Mouse (Mus musculus): Measurements from ENCODE around the gene Lifr.
A peak's percentile ranks its signal among the peaks of the same experiment; 100 is the strongest.

Lifr gene

DNA sequence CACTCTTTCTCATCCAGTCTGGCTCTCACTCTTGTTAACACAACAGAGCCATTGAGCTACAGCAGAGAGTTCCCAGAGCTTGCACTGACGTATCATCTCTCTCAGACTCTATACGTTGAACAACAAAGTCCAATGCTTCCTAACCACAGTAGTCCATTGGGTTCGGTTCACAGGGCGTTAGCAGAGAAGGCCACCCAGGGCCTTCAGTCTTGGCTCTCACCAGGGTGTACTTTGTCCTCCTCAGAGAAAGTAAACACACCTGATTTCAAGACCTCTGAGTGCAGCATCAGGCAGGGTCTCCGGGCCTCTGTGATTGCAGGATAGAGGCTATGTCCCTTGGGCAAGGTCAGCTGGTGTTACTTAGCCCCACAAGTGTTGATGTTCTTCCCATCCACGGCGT is 116.9 kb downstream of the Lifr start:
- DNase-seq: no peak

GRCm38 (mm10) chr15:7208180-7208579 is 117.8 kb downstream of the Lifr start:
- no peak for DNase-seq

DNA sequence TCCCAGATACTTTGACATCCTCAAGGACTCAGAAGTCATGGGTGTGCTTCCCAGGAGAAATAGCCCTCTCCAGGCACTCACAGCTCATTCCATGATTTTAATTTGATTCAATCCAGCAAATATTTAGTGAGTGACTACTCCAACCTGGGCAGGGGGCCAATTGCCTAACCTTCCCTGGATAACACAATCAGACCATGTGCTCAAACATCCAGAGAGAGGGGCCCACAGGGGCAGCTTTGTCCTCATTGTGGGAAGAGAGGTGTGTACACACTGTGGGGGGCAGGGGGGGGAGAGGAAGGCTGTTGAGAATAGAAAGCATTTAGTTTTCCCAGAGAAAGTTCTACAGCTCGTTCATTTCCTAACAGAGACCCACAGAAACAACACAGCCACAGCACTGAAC is 123.3 kb downstream of the Lifr start:
- no peak for DNase-seq

- no peak for DNase-seq
Measured at GRCm38 (mm10) chr15:7215845-7216244, 125.4 kb downstream of the Lifr start.

DNA sequence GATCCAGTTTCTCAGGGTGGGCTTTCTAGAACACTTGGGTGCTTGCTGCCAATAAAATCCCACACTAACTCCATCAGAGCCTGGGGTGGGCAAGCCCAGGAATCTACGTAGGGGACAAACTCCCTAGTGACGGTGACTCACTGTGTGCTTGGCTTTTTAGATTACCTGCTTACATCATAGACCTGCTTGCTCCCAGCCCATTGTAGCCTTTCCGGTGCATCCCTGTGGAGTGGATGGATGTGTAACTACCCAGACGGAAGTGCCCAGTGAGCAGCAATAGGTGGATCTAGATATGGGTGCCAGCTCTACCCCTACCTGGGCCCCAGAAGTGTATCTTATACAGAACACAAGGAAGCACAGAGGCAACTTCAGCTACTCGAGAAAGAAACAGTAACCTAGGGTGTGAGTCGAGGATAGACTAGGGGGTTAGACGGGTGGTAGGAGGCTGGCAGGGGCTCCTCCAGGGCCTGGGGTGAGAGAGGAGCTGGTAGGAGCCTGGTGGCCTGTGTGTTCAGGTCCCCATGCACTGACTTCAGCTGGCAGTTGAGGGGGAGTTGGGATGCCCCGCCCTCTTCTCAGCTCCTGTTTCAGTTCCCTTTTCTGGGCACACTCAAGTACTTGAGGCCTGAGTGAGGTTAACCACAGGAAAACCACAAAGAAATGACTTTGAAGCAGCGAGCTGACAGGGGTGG is 126.3 kb downstream of the Lifr start:
- DNase-seq: no peak

- no peak for DNase-seq
Measured at GRCm38 (mm10) chr15:7217273-7217598, 126.8 kb downstream of the Lifr start.

DNA sequence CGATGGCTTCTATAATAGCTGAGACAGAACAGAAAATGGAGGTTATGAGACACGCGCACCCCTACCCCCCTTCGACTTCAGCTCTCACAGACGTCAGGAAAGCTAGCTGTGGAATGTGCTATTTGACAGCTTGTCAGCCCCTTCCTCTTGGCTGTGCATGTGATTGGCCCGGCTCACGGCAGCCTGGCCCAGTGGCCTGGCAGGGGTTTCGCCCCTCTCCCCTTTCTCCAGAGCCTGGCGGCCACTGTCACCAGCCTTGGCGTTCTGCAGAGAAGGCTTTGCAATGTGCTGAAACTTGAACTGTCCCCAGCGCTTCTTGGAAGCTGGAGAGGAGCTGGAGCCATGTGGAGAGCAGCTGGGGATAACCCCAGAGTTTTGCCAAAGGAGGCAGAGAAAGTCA is 132.4 kb downstream of the Lifr start:
- DNase-seq: no peak

DNA sequence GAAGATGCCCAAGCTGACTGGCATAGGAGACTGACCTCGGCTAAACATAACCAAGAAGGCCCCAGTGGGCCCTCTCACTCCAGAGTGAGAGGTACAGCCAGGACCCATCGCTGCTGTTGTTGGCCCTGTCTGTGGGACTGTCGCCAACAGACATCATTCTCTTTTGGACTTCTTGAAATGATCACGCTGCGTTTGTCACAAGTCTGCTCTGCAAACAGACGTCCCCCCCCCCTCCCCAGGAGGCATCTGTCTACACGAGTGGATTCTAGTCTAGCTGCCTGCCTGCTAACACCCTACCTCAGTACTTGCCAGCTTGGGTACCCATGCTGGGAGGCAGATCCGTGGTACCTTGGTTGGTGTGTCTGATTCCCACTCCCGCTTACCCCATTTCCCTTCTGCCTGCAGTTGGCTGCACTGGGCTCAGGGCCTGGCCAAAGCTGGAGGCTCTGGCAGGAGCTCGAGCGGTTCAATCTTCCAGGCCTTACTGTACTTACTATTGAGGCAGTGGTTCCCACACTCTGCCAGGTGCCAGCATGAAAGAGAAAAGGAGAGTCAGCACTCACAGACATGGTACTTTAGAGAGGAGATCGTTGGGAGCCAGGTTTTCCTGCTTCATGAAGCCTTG is 133.8 kb downstream of the Lifr start:
- no peak for DNase-seq

- DNase-seq: peak; percentile 82
Measured at GRCm38 (mm10) chr15:7226225-7226624, 135.8 kb downstream of the Lifr start.

DNA sequence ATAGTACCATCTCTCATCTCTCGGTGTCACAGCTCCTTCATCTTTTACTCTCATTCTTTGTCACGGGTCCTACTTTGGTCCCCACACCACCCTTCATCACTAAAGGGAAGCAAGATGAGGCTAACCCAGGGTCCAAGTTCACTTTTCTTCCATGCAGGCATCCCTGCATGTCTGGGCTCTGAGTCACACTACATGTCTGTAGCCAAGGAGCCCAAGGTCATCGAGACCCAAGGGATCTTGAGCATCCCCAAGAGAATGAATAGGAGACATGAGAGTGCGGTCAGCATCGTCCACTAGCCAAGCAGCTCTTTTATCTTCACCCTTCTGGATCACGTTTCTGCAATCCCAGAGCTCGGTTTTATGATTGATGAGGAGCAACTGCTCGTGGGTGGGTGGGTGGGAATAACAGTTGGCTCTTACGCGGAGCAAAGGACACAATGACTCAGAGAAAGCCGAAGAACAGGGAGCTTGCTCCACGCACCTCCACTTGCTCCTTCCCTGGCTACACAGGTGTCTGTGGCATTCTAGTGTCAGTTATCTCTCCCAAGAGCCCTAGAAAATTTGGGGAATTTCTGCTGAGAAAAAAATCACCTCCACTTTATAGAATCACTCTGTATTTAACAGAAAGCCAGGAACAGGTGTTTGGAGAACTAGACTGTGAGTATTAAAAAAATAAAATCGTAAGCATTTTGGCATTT is 143.1 kb downstream of the Lifr start:
- no peak for DNase-seq

GRCm38 (mm10) chr15:7239904-7240303 is 149.5 kb downstream of the Lifr start:
- DNase-seq: no peak

DNA sequence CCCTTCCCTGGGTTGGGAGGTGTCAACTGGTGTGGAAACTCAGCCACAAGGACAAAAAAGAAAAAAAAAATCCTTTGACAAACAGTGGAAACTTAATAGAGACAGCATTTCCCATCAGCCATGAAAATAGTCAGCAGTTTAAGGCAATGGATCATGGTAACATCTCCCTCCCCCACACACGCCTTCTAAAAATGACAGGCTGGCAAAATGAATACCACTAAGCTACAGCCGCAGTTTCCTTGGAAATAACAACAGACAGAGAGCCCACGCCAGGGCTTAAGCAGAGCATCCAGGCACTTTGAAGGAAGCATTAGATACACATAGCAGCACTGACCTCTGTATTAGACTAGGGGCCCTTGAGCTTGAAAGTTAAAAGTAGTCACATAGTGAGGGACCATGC is 150.5 kb downstream of the Lifr start:
- no peak for DNase-seq

GRCm38 (mm10) chr15:7242161-7242850 is 151.9 kb downstream of the Lifr start:
- DNase-seq: no peak

Measured in kidney, adult 9 months (tissue).